Mouse (Mus musculus): Measurements from ENCODE around the gene Pik3cd. TPM values are rescaled to one million over a fixed set of nuclear protein-coding genes. Genes with fewer than 3 reads are reported as not detected.

Gene Pik3cd
- polyA plus RNA-seq, 1 experiment from 2014 or later: 29.6 TPM

DNA sequence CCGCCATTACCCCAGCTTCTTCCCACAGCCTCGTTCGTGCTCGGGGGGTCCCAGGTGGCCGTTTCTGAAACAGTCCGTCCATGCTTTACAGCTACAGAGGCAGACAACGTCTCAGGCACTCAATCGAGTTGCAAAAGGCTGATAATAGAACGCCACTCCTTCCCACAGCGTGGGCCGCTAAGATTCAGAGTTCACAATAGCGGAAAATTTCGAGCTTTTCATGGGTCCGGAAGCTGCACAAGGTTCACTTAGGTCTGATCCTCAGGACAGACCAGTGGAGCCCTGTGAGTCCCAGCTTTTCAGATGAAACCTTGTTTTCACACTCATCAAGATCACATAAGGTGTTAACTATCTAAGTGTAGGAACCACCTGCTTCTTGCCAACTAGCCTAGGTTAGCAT, 13.5 kb downstream of the Pik3cd start:
- H3K4me3 ChIP-seq (ENCODE audit: inconsistent target): no peak overlapping the region
- WGBS (ENCODE audit: missing documents): 89% methylated on average over 14 of the region's 14 CpGs
- peaks cover 63% of the 10 kb centered on the region for H3K36me3 ChIP-seq (ENCODE audit: inconsistent target)
- peaks cover 100% of the 10 kb centered on the region for H3K79me2 ChIP-seq (ENCODE audit: inconsistent target)
- H3K27ac ChIP-seq: no peak overlapping the region

DNA sequence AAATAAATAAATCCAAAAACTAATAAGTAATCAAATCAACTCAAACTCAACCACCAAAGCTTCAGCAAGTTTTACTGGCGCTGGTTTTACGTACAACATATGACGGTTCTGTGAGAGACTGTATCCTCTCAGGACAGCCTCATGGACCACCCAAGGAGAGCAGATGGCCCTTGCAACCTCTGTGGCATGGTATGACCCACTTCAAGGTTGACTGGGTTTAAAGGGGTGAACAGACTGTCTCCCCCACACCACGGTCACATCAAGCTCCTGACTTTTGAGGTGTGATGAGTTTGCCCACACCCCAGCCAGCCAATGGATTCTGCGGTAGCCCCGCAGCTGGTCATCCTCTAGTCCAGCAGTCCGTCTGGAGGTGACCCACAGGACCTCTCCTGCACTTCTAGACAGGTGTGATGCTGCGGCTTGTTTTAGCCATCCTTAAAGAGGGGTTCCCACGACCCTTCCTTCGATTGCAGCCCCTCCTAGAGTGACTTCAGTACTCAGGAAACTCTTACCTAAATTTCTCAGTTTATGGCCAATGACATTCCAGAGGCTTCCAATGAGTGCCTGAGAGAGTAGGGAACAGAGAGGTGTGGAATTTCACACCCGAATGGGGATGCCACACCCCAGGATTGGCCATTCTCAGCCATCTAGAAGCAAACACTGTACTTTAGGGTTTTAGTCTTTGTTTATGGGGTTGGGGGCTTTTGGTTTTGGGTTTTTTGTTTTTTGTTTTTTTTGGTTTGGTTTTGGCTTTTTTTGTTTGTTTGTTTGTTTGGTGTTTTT, 17.3 kb downstream of the Pik3cd start:
- Histone ChIP-seq H3K4me3 (ENCODE audit: inconsistent target) (no peak overlapping the region), H3K79me2 (ENCODE audit: inconsistent target) (peaks cover 100% of the 10 kb centered on the region), H3K27ac (no peak overlapping the region), H3K36me3 (ENCODE audit: inconsistent target) (peaks cover 52% of the 10 kb centered on the region)
- WGBS (ENCODE audit: missing documents): 94% methylated on average over 11 of the region's 11 CpGs

DNA sequence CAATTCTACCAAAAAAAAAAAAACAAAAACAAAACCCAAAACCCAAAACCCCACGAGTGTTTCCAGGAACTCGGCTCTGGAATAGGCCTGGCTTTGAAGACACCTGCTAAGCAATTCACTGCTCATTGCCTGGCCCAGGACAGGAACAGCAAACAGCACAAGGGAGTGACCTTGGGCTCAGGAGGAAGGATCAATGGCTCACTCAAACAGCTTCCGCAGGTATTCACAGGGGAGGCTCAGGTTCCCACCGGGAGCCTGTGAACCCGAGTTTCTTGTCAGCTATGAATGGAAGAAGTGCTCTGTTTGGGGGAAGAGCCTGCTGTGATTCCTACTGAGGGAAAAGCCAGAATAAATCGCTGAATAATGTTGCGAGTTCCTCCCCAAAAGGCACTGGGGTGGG, 18.5 kb downstream of the Pik3cd start:
- Histone ChIP-seq H3K79me2 (ENCODE audit: inconsistent target) (peaks cover 100% of the 10 kb centered on the region), H3K4me3 (ENCODE audit: inconsistent target) (no peak overlapping the region), H3K36me3 (ENCODE audit: inconsistent target) (peaks cover 57% of the 10 kb centered on the region), H3K27ac (no peak overlapping the region)
- WGBS (ENCODE audit: missing documents): 89% methylated on average over 6 of the region's 7 CpGs

DNA sequence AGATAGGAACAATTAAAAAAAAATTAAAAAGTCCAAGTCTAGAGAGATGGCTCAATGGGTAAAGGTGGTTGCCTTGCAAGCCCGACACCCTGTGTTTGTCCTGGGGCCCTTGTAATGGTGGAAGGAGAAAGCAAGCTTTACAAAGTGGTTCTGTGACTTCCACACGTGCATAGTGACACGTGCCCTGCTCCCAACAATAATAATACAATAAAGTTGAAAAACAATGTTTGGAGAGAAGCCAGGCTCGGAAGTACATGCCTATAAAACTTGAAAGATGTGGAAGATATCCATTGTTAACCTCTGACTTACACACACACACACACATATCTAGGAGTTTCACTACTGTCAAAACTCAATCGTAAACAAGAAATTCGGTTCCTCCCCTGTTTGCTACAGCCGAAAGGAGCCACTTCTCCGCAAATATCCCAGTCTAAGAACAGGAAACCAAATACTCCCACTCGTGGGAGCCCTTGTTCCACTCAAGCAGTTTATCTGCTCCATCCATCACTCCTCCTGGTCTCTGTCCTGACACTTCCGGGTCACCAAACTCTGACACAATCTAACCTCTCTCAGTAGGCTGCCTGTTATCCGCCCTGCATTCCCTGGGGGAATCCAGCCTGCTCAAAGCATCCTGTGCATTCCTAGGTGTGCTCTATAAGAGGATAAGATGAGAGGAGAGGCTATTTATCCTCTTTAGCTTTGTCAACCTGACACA, 23.2 kb downstream of the Pik3cd start:
- no peak overlapping the region for H3K27ac ChIP-seq
- H3K79me2 ChIP-seq (ENCODE audit: inconsistent target): peaks cover 97% of the 10 kb centered on the region
- 92% methylated on average over 11 of the region's 11 CpGs for WGBS (ENCODE audit: missing documents)
- H3K36me3 ChIP-seq (ENCODE audit: inconsistent target): peaks cover 54% of the 10 kb centered on the region
- H3K4me3 ChIP-seq (ENCODE audit: inconsistent target): no peak overlapping the region

DNA sequence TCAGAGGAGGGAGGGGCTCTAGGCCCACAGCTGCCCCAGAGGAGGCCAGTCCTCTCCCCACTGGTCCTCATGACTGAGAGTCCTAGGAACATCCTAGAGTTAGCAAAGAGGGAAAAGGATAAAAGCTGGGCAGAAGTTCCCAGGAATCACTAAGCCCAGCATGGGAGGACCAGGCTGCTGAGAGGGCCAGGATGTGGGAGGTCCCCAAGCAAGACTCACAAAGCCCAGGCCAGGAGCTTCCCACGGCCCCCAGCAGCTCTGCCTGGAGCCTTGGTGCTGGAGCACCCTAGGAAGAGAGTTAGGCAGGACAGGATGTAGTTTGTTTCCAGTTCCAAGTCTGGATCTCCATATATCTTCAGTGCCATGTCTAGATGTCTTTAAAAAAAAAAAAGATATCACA, 24.4 kb downstream of the Pik3cd start:
- H3K36me3 ChIP-seq (ENCODE audit: inconsistent target): peaks cover 54% of the 10 kb centered on the region
- no peak overlapping the region for H3K4me3 ChIP-seq (ENCODE audit: inconsistent target)

DNA sequence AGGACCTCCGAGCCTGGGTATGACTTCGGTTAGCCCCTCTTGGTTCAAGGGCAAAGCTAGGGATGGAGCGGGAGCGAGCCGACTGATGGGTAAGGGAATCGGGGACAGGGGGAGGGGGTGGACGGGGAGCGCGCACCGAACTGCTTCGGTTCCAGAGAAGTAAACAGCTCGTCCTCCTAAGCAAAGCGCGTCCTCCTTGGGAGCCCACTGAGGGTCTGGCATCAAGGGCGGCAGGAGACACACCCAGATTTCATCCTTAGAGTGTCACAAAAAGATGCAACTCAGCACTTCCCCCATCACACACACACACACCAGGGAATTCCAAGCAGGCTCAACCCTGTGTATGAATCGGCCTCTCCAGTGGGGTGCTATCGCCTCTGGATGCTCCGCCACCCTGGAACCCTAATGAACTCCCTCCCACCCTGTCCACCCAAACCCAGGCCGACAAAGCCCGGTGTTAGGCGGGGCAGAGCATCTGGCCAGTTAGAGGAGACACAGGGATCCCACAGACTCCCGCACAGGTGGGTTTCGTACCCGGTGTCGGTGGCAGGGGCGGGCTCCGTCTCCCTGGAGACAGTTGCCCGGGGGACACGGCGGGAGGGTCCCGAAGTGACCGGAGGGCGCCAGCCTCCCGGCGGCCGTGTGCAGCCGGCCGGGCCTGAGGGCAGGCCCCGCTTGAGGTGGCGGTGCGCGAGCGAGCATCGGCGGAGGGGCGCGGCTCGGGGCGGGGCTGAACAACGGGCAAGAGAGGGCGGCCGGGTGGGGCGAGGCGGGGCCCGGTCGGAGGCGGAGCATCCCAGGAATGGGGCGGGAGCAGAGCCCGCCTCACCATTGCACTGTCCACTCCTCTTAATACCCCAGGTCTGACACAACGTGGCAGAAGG, 26.8 kb downstream of the Pik3cd start:
- H3K79me2 ChIP-seq (ENCODE audit: inconsistent target): peaks cover 97% of the 10 kb centered on the region
- peaks cover 66% of the 10 kb centered on the region for H3K36me3 ChIP-seq (ENCODE audit: inconsistent target)
- no peak overlapping the region for H3K27ac ChIP-seq
- no peak overlapping the region for H3K4me3 ChIP-seq (ENCODE audit: inconsistent target)
- 47% methylated on average over 55 of the region's 60 CpGs for WGBS (ENCODE audit: missing documents)

More for the DNA sequence above, 24.4 kb downstream of the Pik3cd start:
- 100% methylated on average over 1 of the region's 1 CpGs for WGBS (ENCODE audit: missing documents)
- Histone ChIP-seq H3K79me2 (ENCODE audit: inconsistent target) (peaks cover 97% of the 10 kb centered on the region), H3K27ac (no peak overlapping the region)

DNA sequence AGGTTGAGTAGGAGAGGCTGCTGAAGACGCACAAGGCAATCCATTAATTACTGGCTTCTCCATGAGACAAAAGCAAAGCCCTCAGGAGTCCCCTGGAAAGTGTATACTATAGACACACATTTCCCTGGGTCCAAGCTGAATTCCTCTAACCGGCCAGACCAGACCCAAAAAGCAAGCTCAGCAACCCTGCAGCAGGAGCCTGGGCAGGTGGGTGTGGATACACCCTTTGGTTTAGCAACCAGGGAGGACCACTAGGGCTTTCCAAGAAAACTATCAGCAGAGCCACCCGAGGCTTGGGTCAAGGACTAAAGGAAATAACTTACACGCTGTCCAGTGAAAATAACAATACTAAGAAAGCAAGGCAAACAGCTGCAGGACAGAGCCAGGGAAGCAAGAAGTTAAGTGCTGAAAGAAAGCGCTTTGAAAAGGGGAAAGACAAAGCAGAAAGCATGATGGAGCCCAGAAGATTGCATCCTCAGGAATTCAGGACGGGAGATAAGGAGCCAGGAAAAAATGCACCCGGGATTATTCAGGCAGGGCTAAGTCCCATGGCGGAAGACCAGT, 27.5 kb downstream of the Pik3cd start:
- 91% methylated on average over 8 of the region's 8 CpGs for WGBS (ENCODE audit: missing documents)
- Histone ChIP-seq H3K79me2 (ENCODE audit: inconsistent target) (peaks cover 97% of the 10 kb centered on the region), H3K36me3 (ENCODE audit: inconsistent target) (peaks cover 72% of the 10 kb centered on the region), H3K4me3 (ENCODE audit: inconsistent target) (no peak overlapping the region), H3K27ac (no peak overlapping the region)

DNA sequence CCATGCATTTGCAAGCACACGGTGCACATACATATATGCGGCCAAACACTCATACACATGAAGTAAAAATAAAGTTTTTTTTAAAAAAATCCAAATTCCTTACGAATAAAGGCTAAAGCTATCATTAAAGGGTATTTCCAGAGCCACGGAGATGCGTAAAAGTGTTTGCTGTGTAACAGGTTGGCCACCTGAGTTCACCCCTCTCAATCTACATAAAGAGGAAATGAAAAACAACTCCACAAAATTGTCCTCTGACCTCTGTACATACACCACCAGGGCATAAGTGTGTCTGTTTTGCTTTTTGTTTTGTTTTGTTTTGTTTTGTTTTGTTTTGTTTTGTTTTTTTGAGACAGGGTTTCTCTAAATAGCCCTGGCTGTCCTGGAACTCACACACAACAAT, 29.6 kb downstream of the Pik3cd start:
- Histone ChIP-seq H3K27ac (no peak overlapping the region), H3K79me2 (ENCODE audit: inconsistent target) (peaks cover 97% of the 10 kb centered on the region), H3K4me3 (ENCODE audit: inconsistent target) (no peak overlapping the region), H3K36me3 (ENCODE audit: inconsistent target) (peaks cover 76% of the 10 kb centered on the region)
- 96% methylated on average over 5 of the region's 5 CpGs for WGBS (ENCODE audit: missing documents)

DNA sequence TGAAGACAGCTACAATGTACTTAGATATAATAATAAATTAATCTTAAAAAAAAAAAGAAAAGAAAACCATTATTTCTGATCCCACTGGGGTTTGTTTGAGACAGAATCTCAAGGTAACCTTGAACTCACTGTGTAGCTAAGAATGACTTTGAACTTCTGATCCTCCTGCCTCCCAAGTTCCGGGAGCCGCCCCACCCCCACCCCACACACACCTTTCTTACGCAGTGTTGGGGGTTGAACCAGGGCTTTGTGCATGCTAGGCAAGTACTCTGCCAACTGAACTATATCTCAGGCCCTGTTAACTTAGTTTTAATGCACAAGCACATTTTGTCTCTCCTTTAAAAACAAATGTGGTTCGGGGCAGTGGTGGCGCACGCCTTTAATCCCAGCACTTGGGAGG, 31.2 kb downstream of the Pik3cd start:
- Histone ChIP-seq H3K79me2 (ENCODE audit: inconsistent target) (peaks cover 97% of the 10 kb centered on the region), H3K4me3 (ENCODE audit: inconsistent target) (no peak overlapping the region), H3K27ac (no peak overlapping the region), H3K36me3 (ENCODE audit: inconsistent target) (peaks cover 74% of the 10 kb centered on the region)
- 97% methylated on average over 5 of the region's 6 CpGs for WGBS (ENCODE audit: missing documents)

DNA sequence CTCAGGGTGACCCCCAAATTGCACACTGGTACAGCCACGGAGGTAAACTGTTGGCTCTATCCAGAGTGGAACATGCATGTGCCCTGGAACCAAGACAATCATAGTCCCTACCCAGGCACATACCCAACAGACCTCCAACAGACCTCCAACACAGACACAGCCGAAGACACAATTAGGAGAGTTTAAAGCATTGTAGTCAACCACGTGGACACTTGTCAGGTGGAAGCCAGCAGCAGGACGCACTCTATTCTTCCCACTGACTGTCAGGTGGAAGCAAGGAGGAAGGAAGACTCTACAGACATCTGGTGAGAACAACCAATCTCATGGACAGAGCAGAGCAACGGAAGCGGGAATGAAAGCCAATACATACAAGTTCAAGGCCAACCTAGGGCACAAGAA, 36.7 kb downstream of the Pik3cd start:
- H3K4me3 ChIP-seq (ENCODE audit: inconsistent target): no peak overlapping the region
- WGBS (ENCODE audit: missing documents): 59% methylated on average over 6 of the region's 6 CpGs
- peak overlapping the region; percentile 5 for H3K27ac ChIP-seq
- H3K36me3 ChIP-seq (ENCODE audit: inconsistent target): peaks cover 44% of the 10 kb centered on the region
- peaks cover 84% of the 10 kb centered on the region for H3K79me2 ChIP-seq (ENCODE audit: inconsistent target)

DNA sequence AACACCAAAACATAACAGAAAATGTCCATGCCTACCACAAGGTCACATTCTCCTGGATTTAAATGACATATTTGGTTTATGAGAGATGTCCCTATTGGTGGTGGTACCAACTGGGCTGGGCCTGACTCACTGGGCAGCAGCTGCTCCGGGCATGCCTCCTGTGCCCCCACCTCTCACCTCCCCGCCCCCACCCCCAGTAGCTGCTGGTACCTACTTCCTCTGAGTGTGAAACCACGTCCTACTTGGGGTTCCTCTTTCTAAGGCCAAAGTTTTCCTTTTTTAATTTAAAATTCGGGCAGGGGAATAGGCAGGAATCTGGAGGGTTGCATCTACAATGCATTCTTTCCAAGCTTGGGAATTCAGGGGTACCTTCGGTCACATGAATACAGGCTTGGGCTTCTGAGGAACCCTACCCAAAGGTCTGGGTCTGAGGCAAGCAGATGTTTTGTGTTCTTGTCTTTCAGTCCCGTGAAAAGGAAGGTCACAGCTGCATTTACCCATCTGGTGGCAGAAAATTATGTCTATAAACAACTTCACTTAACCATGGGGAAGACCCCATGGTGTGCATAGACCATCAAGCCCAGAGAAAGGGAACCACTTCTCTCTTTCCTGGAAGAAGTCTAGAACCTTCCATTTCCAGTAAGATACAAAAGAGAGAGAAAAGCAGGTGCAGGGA, 37.2 kb downstream of the Pik3cd start:
- Histone ChIP-seq H3K4me3 (ENCODE audit: inconsistent target) (no peak overlapping the region), H3K27ac (peak overlapping the region; percentile 5), H3K79me2 (ENCODE audit: inconsistent target) (peaks cover 79% of the 10 kb centered on the region), H3K36me3 (ENCODE audit: inconsistent target) (peaks cover 42% of the 10 kb centered on the region)
- WGBS (ENCODE audit: missing documents): 8% methylated on average over 6 of the region's 6 CpGs

DNA sequence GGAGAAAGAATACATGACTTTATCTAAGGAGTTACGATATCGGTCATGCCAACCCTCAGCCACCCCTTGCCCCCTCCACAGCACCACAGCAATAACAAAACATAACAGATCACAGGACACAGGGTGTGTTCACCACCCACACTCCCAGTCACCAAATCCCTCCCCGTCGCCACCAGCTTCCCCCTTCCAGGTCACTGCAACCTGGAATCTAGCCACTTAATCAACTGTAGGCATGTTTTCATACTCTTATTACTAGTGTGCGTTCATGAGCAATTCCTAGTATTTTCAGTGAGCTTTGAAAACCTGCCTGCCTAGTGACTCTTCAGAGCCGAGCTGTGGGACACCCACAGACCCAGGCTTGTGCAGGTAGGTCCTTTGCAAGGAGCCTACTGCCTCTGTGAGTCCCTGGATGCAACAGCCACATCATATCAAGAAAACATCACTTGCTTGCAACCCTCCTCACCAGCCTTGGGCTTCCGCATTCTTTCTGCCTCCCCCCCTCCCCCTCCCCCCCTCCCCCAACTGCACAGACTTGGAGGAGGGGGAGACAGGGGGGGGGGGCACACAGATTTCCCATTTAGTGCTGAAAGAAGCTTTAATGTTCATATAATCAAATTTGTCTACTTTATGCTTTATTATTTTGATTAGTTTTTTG, 38.4 kb downstream of the Pik3cd start:
- Histone ChIP-seq H3K27ac (no peak overlapping the region), H3K4me3 (ENCODE audit: inconsistent target) (no peak overlapping the region), H3K36me3 (ENCODE audit: inconsistent target) (peaks cover 40% of the 10 kb centered on the region), H3K79me2 (ENCODE audit: inconsistent target) (peaks cover 67% of the 10 kb centered on the region)
- WGBS (ENCODE audit: missing documents): 70% methylated on average over 6 of the region's 7 CpGs

DNA sequence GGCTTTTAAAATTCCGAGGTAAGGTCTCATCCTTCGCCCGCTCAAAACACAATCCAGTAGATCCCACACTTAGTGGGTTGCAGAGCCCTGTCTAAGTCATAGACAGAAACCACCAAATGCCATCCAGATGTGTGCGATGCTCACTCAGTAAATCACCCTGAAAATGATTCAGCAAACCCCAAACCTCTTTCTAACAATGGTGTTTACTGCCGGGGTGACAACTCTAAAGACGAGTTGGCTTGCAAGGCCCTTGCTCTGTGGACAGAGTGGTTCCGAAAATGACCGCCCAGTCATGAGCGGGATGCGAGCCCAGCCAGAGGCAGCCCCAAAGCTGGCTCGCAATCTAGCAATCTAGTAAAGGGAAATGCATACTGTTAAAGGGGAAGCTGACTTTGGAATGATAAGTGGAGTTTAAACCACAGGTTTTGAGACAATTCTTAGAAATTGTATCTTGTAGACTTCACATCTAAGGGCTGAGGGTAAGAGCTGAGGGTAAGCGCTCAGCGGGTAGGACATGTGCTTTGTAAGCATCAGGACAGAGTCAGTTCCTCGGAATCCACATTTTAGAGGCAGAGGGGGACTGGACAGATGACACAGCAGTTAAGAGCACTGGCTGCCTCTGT, 40.3 kb downstream of the Pik3cd start:
- peaks cover 49% of the 10 kb centered on the region for H3K36me3 ChIP-seq (ENCODE audit: inconsistent target)
- peaks cover 48% of the 10 kb centered on the region for H3K79me2 ChIP-seq (ENCODE audit: inconsistent target)
- WGBS (ENCODE audit: missing documents): 40% methylated on average over 14 of the region's 14 CpGs
- no peak overlapping the region for H3K4me3 ChIP-seq (ENCODE audit: inconsistent target)
- no peak overlapping the region for H3K27ac ChIP-seq

Data from macrophage (primary cell).